Mouse (Mus musculus): ENCODE results near the gene Srsf7. TPM values are rescaled to one million over a fixed set of nuclear protein-coding genes. Genes with fewer than 3 reads are reported as not detected.
A peak's percentile ranks its signal among the peaks of the same experiment; 100 is the strongest.
"Not testable (repeated sequence)": the region's sequence is repeated elsewhere in the genome, so short reads cannot be mapped to it uniquely, and the experiment has no call there.

Gene Srsf7
- polyA plus RNA-seq, 2 experiments from 2014 or later, result 498 to 562 TPM

DNA sequence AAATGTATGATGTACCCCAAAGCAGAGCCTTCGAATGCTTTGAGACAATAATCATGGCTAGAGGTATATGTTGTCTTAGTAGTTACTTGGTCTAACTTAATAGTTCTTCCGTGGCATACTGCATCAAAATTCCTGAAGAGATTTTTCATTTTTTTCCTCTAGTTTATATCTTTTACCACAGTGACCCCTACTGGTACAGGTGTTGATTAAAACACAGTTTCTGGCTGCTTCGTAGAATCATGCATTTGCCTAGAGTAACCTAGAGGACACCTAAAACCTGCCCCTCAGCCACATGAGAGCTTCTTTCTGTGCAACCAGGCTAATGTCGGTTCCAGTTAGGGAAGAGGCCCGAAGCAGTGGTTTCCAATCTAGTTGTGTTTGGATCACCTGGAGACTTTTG, 14.0 kb downstream of the Srsf7 start:
- peak; percentile 77 for ATAC-seq

- no peak for ATAC-seq
Observed at GRCm38 (mm10) chr17:80183615-80184014, 23.5 kb downstream of the Srsf7 start.

- no peak for ATAC-seq
Observed at GRCm38 (mm10) chr17:80180468-80180867, 26.6 kb downstream of the Srsf7 start.

DNA sequence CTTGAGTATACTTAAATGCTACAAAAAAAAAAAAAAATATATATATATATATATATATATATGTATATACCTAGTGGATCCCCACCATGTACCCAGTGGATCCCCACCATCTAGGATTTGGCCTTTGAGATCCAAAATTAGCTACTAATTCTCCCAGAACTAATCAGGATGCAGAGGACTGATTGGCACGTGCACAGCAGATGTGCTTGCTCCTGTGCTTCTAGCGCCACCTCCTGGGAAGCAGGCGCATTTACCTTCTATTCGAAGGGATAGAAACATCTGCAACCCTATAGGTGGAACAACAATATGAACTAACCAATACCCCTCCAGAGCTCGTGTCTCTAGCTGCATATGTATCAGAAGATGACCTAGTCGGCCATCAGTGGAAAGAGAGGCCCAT, 27.1 kb downstream of the Srsf7 start:
- ATAC-seq, result peak; percentile 45

- not testable (repeated sequence) for ATAC-seq
Observed at GRCm38 (mm10) chr17:80178846-80179245, 28.3 kb downstream of the Srsf7 start.

DNA sequence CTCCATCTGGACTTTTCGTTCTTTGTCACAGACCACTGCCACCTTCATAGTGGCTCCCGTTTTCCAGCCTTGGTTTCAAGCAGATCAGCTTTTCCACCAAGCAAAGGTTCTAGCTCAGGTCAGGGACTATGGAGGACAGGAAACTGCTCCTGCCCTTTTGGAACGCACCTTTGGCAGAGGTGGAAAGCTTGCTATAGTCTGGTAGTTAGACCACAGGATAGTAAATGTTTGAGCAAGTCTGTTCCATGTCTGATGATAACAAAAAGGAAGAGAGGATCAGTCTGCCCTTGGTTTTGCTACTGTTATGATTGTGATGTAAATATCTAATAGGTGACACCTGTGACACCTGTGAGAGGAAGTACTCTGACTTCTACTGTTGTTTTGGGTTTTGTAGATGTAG, 31.1 kb downstream of the Srsf7 start:
- ATAC-seq, result peak; percentile 13

- peak; percentile 73 for ATAC-seq
Observed at GRCm38 (mm10) chr17:80175386-80175739, 31.7 kb downstream of the Srsf7 start.

GRCm38 (mm10) chr17:80174699-80175385, 32.3 kb downstream of the Srsf7 start:
- peak; percentile 35 for ATAC-seq

DNA sequence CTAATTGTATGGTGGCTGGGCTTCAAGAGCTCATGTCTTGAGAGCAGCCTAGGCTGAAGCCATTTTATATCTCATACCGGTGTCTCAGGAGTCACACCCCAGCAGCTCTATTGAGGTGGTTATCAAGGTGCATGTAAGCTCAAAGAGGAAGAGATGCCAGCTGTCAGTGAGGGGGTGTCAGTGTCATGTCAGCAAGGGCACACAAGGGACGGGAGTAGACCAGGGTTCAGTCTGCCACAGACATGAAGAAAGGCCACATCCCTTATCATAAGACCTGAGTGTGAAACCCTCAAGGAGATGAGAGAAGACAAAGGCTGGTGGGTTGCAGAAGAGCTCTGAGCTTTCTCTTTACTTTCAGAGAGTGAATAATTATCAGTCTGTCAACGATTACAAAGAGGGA, 33.0 kb downstream of the Srsf7 start:
- peak; percentile 1 for ATAC-seq

- no peak for ATAC-seq
Observed at GRCm38 (mm10) chr17:80173708-80174107, 33.4 kb downstream of the Srsf7 start.

- ATAC-seq, result no peak
Observed at GRCm38 (mm10) chr17:80172761-80173160, 34.3 kb downstream of the Srsf7 start.

- ATAC-seq, result no peak
Observed at GRCm38 (mm10) chr17:80171948-80172347, 35.2 kb downstream of the Srsf7 start.

- ATAC-seq, result no peak
Observed at GRCm38 (mm10) chr17:80170951-80171350, 36.2 kb downstream of the Srsf7 start.

DNA sequence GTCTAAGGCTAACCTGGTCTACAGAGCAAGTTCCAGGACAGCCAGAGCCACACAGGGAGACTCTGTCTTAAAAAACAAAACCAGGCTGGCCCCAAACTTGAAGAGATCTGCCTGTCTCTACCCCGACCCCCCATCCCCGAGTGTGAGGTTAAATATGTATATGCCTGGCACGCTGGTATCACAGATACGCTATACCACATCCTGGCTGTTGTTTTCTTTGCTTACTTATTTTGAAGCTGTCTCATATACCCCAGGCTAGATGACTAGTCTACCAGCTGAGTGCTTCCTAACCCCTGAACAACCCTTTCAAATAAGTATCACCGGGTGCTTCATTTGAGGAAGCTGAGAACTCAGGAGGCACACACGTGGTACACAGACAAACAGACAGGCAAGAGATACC, 37.3 kb downstream of the Srsf7 start:
- ATAC-seq, result peak; percentile 65

GRCm38 (mm10) chr17:80168425-80169182, 38.5 kb downstream of the Srsf7 start:
- ATAC-seq, result no peak

DNA sequence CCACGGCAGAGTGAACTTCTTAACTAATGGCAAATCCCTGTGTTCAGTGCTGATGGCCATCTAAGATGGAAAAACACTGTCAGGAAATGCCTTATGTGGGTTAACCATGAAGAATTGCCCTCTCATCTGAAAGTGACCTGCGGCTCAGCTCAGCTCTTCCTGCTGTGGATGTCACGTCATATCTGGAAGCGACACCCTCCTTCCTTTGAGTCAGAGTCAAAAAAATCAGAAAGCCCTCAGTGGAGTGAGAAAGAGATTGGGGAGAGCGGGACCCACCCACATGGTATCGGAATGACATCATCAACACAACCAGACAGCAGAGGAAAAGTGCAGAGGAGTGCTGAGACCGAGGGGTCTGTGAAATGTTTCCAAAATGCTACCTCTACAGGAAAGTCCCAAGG, 39.3 kb downstream of the Srsf7 start:
- peak; percentile 68 for ATAC-seq

DNA sequence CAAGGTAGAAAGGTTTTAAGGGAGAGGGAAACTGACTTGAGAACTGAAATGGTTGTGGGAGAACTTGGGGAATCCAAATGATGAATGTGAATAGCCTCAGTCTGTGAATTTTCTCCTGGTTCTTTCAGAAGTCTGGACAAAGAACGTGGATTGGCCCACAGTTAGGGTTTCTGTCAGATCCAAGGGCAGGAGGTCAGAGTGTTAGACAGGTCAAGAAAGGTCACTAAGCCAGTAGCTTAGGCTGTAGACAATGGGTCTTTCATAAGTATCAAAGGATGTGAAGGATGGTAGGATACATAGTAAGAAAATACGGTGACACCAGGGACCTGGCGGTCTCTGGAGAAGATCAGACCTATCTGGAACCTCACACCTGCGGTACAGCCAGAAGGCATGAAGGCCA, 39.7 kb downstream of the Srsf7 start:
- no peak for ATAC-seq

GRCm38 (mm10) chr17:80166346-80166745, 40.8 kb downstream of the Srsf7 start:
- ATAC-seq, result no peak

DNA sequence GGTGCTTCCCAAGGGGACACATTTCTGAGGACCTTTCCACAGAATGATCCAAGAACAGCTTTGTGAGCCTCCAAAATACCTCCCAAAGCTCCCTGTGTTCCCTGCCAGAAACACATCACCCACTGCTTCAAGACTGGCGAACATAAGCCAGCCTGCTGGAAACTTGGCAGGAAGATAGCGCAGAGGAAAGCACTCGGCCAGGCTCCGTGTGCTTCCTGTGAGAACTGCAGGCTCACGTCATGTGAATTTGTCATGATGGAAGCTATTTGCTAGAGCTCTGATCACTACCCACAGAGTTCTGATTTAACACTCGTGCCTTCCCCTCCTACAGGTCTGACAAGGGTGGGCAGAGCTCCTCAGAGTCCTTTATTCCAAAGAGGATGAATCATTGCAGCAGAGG, 41.4 kb downstream of the Srsf7 start:
- no peak for ATAC-seq

GRCm38 (mm10) chr17:80163991-80164390, 43.1 kb downstream of the Srsf7 start:
- no peak for ATAC-seq

DNA sequence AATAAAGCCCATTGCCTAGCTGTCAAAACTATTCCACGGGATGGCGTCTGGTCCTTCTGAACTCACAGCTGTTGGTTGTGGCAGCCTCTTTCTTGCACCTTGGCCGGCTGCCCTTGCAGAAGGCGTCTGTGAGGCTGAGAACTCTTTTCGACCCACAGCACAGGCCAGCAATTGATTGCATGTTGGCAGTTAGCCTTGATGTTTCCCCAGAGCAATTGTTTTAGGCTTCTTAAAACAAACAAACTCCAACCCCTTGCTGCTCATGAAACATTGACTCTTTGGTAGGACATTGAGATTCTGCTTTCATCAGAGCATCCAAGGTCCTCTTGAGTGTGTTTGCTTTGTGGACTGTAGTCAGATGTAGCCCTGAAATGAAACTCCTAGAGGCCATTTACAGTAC, 46.7 kb downstream of the Srsf7 start:
- ATAC-seq, result no peak

DNA sequence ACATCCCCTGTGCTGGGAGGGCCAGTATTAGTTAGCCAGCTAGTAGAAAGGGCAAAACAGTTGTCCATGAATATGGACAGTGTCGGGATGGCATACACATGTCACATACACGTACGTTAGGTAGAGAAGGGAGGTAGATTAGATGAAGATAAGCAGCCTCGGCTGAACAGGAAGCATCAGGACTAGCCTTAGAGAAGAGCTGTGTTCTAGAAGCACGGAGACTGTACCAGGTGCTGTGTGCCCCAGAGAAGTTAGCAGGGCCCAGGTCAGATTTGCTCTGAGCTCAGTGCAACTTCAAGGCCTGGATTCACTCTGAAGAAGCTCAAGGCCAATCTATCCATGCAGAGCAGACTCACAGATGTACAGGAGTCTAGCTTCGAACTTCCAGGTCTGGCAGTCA, 49.6 kb downstream of the Srsf7 start:
- ATAC-seq, result peak; percentile 64

- ATAC-seq, result no peak
Observed at GRCm38 (mm10) chr17:80156905-80157304, 50.2 kb downstream of the Srsf7 start.

GRCm38 (mm10) chr17:80153631-80154030, 53.5 kb downstream of the Srsf7 start:
- ATAC-seq, result no peak
